Mouse (Mus musculus) bone marrow macrophage, adult 2 months (primary cell): Measurements from ENCODE around the gene Tarbp2. TPM values are rescaled to one million over a fixed set of nuclear protein-coding genes. Genes with fewer than 3 reads are reported as not detected.

Experiments used
- H3K27ac ChIP-seq: 2 replicates; pipeline ENCODE4 v1.5.1; 2012; ENCODE audit warnings: low read depth, low read length; ENCODE audit not compliant: insufficient read depth
- H3K4me1 ChIP-seq: 2 replicates; pipeline ENCODE4 v1.6.1; 2012; ENCODE audit warnings: low read length; ENCODE audit not compliant: control insufficient read depth, insufficient read depth
- H3K4me3 ChIP-seq: 2 replicates; pipeline ENCODE4 v1.5.1; 2012; ENCODE audit warnings: mild to moderate bottlenecking, low read length, moderate library complexity; ENCODE audit not compliant: insufficient read depth
- CTCF ChIP-seq: IDR thresholded peaks from 2 replicates; pipeline ENCODE4 v1.5.1; 2012; ENCODE audit warnings: low read depth, mild to moderate bottlenecking, low read length, moderate library complexity
- POLR2A ChIP-seq: IDR thresholded peaks from 2 replicates; pipeline ENCODE4 v1.6.1; 2012; ENCODE audit warnings: mild to moderate bottlenecking, low read depth, low read length, borderline replicate concordance
- polyA plus RNA-seq: library from polyadenylated mRNA; stranded (reverse); fragments of >200 nt; gene quantifications from 2 replicates; pipeline ENCODE4 v1.2.4, GENCODE M21; 2012; ENCODE audit not compliant: missing spikeins, insufficient read depth, insufficient read length

Tarbp2 gene
- polyA plus RNA-seq, 1 experiment, result 24.9 TPM

DNA sequence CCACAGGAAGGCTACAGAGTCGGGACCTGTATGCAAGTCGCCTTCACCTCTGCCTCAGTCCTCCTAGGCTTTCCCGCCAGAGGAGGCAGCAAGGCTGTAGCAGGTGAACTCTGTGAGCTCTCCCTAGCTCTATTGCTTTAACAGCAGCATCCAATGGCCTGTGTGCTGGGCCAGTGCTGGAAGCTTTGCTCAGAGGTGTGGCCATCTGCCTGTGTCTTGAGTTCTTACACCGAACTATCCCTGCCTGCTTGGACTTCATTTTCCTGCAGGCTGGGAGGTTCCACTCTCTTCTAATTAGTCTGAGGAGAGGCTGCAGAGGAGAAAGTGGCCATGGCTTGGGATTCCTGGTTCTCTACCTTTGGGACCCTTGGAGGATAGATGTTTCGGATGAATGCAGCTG is 6.0 kb upstream of the Tarbp2 start:
- no peak overlapping the region for H3K4me3 ChIP-seq

DNA sequence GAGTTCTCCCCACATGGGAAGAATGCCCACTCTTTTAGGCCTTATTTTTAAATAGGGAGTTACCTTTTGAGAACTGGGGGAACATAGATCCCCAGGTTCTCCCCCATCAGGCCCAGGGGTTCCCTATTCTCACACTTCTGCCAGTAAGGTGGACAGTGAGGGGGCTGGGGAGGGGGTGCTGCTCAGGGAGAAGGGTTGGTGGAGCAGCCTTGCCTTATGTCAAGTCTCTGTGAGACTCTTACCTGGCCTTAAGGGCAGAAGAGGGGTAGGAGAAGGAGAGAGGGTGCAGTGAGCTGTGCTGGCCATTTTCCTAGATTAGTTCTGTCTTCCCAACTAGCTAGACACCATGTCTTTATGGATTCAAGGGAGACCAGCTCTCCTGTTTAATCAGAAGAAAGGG is 5.5 kb upstream of the Tarbp2 start:
- no peak overlapping the region for H3K4me3 ChIP-seq
- TF ChIP-seq POLR2A (no peak), CTCF (no peak)
- H3K27ac ChIP-seq, result no peak overlapping the region
- peaks cover 37% of the 10 kb centered on the region for H3K4me1 ChIP-seq

More for the DNA sequence above, 6.0 kb upstream of the Tarbp2 start:
- peaks cover 41% of the 10 kb centered on the region for H3K4me1 ChIP-seq
- no peak overlapping the region for H3K27ac ChIP-seq
- TF ChIP-seq POLR2A, result no peak
- no peak for TF ChIP-seq CTCF

GRCm38 (mm10) chr15:102513004-102513403 is 5.0 kb upstream of the Tarbp2 start:
- H3K27ac ChIP-seq, result no peak overlapping the region
- no peak overlapping the region for H3K4me3 ChIP-seq
- peaks cover 33% of the 10 kb centered on the region for H3K4me1 ChIP-seq
- no peak for TF ChIP-seq CTCF
- TF ChIP-seq POLR2A, result no peak

DNA sequence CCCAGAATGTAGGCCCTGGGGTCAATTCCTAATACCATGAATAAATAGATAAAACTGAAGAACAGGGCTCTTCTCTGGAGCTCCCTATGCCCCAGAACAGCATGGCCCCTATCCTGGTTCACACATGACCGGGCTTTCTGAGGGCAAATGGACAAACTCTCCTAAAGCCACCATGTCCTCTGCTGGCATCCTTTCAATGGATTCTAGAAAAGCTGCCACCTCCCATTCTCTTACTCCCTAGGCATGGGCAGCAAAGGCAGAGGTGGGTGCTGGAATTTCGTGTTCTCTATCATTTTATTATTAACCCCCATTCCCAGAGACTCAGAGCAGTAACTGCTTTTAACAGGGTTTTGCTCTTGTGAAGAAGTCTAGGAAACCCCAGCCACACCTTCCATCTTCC is 2.7 kb upstream of the Tarbp2 start:
- no peak overlapping the region for H3K27ac ChIP-seq
- TF ChIP-seq CTCF, result no peak
- peaks cover 28% of the 10 kb centered on the region for H3K4me1 ChIP-seq
- H3K4me3 ChIP-seq, result no peak overlapping the region

- Histone ChIP-seq H3K4me1 (peaks cover 31% of the 10 kb centered on the region), H3K4me3 (no peak overlapping the region), H3K27ac (no peak overlapping the region)
- TF ChIP-seq CTCF (no peak), POLR2A (no peak)
Observed at GRCm38 (mm10) chr15:102515791-102516190, 2.2 kb upstream of the Tarbp2 start.

- peaks cover 28% of the 10 kb centered on the region for H3K4me1 ChIP-seq
- no peak overlapping the region for H3K27ac ChIP-seq
- TF ChIP-seq POLR2A (no peak), CTCF (no peak)
- H3K4me3 ChIP-seq, result peak overlapping the region; percentile 69
Observed at GRCm38 (mm10) chr15:102516293-102516692, 1.7 kb upstream of the Tarbp2 start.

DNA sequence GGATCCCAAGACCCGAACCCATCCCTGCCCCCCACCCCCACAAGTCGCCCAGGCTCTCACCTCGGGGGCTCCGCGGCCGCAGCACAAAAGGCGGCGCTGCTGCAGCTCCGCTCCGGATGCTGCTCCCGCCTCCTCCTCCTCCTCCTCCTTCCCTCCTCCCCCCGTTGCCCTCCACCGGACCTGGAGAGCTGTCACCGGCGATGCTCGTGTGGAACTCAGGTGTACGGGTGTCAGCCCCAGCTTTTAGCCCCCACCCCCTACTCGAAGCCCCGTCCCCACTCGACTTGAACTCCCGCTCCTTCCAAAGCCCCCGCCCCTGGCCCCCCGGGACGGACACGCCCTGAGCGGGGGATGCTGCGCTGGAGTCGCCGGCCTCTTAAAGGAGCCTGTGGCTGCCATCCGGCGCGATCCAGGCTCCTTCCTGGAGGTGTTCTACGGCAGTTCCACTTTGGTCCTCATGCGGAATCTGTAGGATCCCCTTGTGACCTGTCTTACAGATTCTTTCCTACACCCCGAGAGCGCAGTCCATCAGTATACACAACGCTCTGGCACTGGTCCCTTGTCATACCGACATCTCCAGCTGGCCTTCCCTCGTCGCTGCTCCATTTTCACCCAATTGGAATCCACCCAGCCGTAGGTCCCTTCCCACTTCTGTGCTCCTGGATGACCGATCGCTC is 1.1 kb upstream of the Tarbp2 start, which contains the start of gene Map3k12:
Map3k12 (minus strand) TSS at position 337 of the 677 bp plus-strand sequence.
- H3K27ac ChIP-seq, result 0 out of 2 replicates have a peak within 1 kb of the TSS, but pooled peaks have one; percentile 10
- H3K4me3 ChIP-seq, result peak within 1 kb of the TSS; percentile 69
- peaks cover 28% of the 10 kb centered on the region for H3K4me1 ChIP-seq
- TF ChIP-seq CTCF, result no peak; the same call in 1 of the 2 replicates
- no peak for TF ChIP-seq POLR2A

- TF ChIP-seq POLR2A, result peak; percentile 92
- no peak for TF ChIP-seq CTCF
- H3K27ac ChIP-seq, result 0 out of 2 replicates have a peak overlapping the region, but pooled peaks have one; percentile 10
- peaks cover 25% of the 10 kb centered on the region for H3K4me1 ChIP-seq
- peak overlapping the region; percentile 69 for H3K4me3 ChIP-seq
Observed at GRCm38 (mm10) chr15:102517631-102517975, 389 bp upstream of the Tarbp2 start.

DNA sequence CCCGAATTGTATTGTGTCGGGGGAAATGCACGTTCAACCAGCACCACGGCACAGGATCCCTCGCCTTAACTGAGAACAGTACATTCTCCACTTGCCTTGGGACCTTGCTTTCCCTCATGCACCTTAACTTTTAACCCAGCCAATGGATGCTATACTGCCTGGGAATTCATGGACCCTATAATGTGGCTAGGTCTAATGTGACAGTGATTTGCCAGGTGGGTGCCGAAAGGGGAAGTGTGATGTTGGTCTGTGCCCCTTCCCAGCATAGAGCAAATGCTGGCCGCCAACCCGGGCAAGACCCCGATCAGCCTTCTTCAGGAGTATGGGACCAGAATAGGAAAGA is 838 bp downstream of the Tarbp2 start:
- Histone ChIP-seq H3K4me1 (peaks cover 19% of the 10 kb centered on the region), H3K4me3 (peak overlapping the region; percentile 93), H3K27ac (peak overlapping the region; percentile 71)
- no peak for TF ChIP-seq CTCF
- TF ChIP-seq POLR2A, result no peak

GRCm38 (mm10) chr15:102519211-102520141 is 1.5 kb downstream of the Tarbp2 start:
- peak overlapping the region; percentile 71; the same call in 1 of the 2 replicates for H3K27ac ChIP-seq
- TF ChIP-seq POLR2A (no peak), CTCF (no peak)
- H3K4me3 ChIP-seq, result peak overlapping the region; percentile 93
- H3K4me1 ChIP-seq, result peaks cover 19% of the 10 kb centered on the region
